Mouse (Mus musculus) heart, embryonic 12.5 days (tissue): ENCODE measurements around the gene Shisa5. TPM values are rescaled to one million over a fixed set of nuclear protein-coding genes. Genes with fewer than 3 reads are reported as not detected.

Source experiments
- ATAC-seq: fragments of 200-750 bp; cut with Nextera tagmentation; 2 replicates; pipeline ENCODE4 v1.8.0; 2017; ENCODE audit warnings: moderate TSS enrichment, moderate library complexity; ENCODE audit not compliant: insufficient number of reproducible peaks, low FRiP score
- H3K27ac ChIP-seq: fragments of 300-500 bp; sonication (generic); 2 replicates; pipeline ENCODE4 v1.5.1; 2016; ENCODE audit warnings: mild to moderate bottlenecking, moderate library complexity; ENCODE audit not compliant: poor library complexity, severe bottlenecking
- H3K27me3 ChIP-seq: fragments of 300-500 bp; sonication (generic); replicated peaks from 2 replicates; pipeline ENCODE4 v1.6.1; 2016; ENCODE audit warnings: mild to moderate bottlenecking, moderate library complexity
- H3K36me3 ChIP-seq: fragments of 300-500 bp; sonication (generic); 2 replicates; pipeline ENCODE4 v1.6.1; 2016; ENCODE audit warnings: mild to moderate bottlenecking, moderate library complexity
- H3K4me1 ChIP-seq: fragments of 300-500 bp; sonication (generic); replicated peaks from 2 replicates; pipeline ENCODE4 v1.6.1; 2016; ENCODE audit warnings: mild to moderate bottlenecking
- H3K4me2 ChIP-seq: fragments of 300-500 bp; sonication (generic); 2 replicates; pipeline ENCODE4 v1.6.1; 2016; ENCODE audit warnings: mild to moderate bottlenecking, moderate library complexity
- H3K4me3 ChIP-seq: fragments of 300-500 bp; sonication (generic); 2 replicates; pipeline ENCODE4 v1.5.1; 2016; ENCODE audit warnings: mild to moderate bottlenecking
- H3K9ac ChIP-seq: fragments of 300-500 bp; sonication (generic); 2 replicates; pipeline ENCODE4 v1.6.1; 2016; ENCODE audit warnings: mild to moderate bottlenecking, moderate library complexity
- H3K9me3 ChIP-seq: fragments of 300-500 bp; sonication (generic); replicated peaks from 2 replicates; pipeline ENCODE4 v1.6.1; 2016; ENCODE audit warnings: mild to moderate bottlenecking, moderate library complexity
- WGBS: fragments of 180-500 bp; shearing (Covaris S2); methylation state at CpG from one replicate; pipeline ENCODE4 v1.1.7; 2016; 5-methylcytosine and 5-hydroxymethylcytosine counted together
- polyA plus RNA-seq: library from polyadenylated mRNA; unstranded; fragments of >200 nt; fragmentation: Nextera tagmentation; extraction: Ambion mirVana; gene quantifications from 2 replicates; pipeline ENCODE4 v1.2.1, GENCODE M21; 2016

Gene Shisa5
- polyA plus RNA-seq, 1 experiment from 2014 or later = 67.5 TPM

DNA sequence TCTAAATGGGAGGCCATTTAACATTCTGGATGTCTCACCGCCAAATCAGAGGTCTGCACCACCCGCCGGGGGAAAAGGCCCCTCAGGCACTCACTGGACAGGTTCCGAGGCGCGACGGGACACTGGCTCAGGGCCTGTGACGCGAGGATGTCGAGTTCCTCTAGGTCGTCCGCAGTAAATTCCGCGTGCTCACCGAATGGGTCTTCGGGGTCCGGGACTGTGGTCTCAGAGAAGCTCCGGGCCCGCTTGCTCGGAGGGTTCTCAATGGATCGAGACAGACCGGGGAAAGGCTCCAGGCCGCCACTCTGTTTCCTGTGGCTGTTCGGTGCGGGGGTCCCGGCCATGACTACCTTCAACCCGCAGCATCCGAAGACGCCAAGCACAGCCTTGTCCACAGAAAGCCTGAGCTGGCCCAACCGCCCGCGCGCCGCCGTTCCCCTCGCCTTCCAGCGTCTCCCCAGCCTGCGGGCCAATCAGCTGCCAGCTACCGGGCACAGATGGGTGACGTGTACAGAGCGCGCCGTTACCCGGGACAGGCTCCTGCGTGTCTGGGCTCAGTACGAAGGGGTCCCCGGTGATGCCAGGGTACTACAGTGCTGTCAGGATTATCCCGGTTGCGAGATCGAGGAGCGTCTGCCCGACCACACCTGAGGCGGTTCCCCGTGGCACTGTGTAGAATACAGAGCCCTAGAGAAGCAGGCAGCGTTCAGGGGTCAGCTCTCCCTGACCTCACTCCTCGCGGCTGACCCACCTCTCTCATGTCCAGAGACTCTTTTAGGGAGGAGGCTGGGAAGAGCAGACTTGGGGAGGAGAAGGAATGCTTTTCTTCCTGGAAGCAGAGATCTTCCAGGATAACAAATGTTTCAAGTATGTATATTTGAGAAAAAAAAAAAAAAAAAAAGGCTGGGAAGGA is 35.6 kb downstream of the Shisa5 start, which contains the start of gene Atrip:
Atrip (minus strand) TSS at position 464 of the 913 bp plus-strand sequence.
- H3K9me3 ChIP-seq = no peaks in the 10 kb centered on the region
- peak within 1 kb of the TSS; percentile 95 for H3K4me2 ChIP-seq
- H3K27ac ChIP-seq = peak within 1 kb of the TSS; percentile 58
- WGBS = under 1% methylated on average over 57 of the region's 57 CpGs
- H3K9ac ChIP-seq = peak within 1 kb of the TSS; percentile 92
- peak; percentile 98 for ATAC-seq
- H3K36me3 ChIP-seq = peaks cover 37% of the 10 kb centered on the region
- peak within 1 kb of the TSS; percentile 84 for H3K4me3 ChIP-seq
- H3K27me3 ChIP-seq = no peaks in the 10 kb centered on the region
- H3K4me1 ChIP-seq = peaks cover 17% of the 10 kb centered on the region

GRCm38 (mm10) chr9:109080516-109080915 is 42.2 kb downstream of the Shisa5 start:
- peaks cover 30% of the 10 kb centered on the region for H3K36me3 ChIP-seq
- no peak overlapping the region for H3K4me3 ChIP-seq
- no peak overlapping the region for H3K27ac ChIP-seq
- WGBS = 91% methylated on average over 3 of the region's 3 CpGs
- no peaks in the 10 kb centered on the region for H3K27me3 ChIP-seq
- H3K4me2 ChIP-seq = no peak overlapping the region
- no peaks in the 10 kb centered on the region for H3K9me3 ChIP-seq
- peaks cover 23% of the 10 kb centered on the region for H3K4me1 ChIP-seq
- no peak for ATAC-seq
- H3K9ac ChIP-seq = no peak overlapping the region

DNA sequence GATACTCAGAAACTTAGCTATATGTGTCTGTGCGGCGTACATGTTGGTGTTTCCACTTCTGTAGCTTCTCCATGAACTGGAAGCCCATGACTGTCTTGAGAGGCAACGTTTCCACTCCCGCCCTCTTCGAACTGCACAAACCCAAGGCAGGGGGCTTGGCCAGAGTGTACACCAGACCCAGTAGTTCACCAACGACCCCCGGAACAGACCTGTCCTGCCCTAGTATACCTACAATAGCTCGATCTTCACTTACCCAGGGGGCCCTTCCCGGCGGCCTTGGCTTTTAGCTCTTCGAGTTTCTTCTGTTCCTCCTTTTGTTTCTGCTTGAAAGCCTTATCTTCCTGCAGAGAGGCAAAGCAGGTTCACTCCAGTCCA is 43.4 kb downstream of the Shisa5 start:
- Histone ChIP-seq H3K27me3 (no peaks in the 10 kb centered on the region), H3K27ac (peak overlapping the region; percentile 71), H3K36me3 (peaks cover 30% of the 10 kb centered on the region), H3K4me3 (peak overlapping the region; percentile 80), H3K9ac (peak overlapping the region; percentile 85), H3K4me1 (peaks cover 23% of the 10 kb centered on the region), H3K9me3 (no peaks in the 10 kb centered on the region), H3K4me2 (peak overlapping the region; percentile 93)
- ATAC-seq = peak; percentile 20; the same call in 1 of the 2 replicates
- 5% methylated on average over 11 of the region's 11 CpGs for WGBS

DNA sequence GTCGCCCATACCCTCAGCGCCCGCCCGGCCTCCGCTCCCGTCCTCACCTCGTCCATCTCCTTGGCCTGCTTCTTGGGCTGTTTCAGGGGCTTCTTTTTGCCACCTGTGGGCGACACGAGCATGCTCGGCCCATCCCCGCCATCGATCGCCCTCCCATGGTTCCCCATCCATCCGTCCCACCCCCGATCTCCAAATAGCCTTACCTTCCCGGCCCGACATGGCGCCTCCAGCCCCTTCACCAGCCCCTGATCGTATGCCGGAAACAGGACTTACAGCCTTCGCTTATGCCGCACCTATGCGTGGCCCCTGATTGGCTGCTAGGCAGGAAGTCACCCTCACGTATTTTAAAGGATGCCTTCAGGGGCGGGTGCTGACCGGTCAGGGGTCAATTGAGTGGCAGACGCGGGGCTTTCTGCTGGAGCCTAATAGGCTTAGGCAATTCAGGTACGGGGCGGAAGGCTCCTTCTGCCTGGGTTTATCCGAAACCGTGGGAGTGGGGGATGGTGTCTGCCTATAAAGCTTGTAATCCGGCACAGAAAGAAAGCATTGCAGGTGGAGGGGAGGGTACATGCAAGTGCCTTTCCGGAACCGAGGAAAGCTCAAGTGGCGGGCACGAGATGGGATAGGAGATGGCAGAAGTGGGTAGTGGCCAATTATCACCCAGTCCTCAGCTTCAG is 43.9 kb downstream of the Shisa5 start, which contains the start of the genes Ccdc51 and Tma7:
Ccdc51 (plus strand) TSS at position 370 of the 677 bp plus-strand sequence.
Tma7 (minus strand) TSS at position 464 of the 677 bp plus-strand sequence.
- Histone ChIP-seq H3K36me3 (peaks cover 30% of the 10 kb centered on the region), H3K27ac (peak within 1 kb of the TSS; percentile 71), H3K4me2 (peak within 1 kb of the TSS; percentile 93), H3K4me3 (peak within 1 kb of the TSS; percentile 80), H3K9me3 (no peaks in the 10 kb centered on the region), H3K27me3 (no peaks in the 10 kb centered on the region), H3K4me1 (peaks cover 28% of the 10 kb centered on the region), H3K9ac (peak within 1 kb of the TSS; percentile 85)
- WGBS = under 1% methylated on average over 37 of the region's 37 CpGs
- peak; percentile 98 for ATAC-seq

DNA sequence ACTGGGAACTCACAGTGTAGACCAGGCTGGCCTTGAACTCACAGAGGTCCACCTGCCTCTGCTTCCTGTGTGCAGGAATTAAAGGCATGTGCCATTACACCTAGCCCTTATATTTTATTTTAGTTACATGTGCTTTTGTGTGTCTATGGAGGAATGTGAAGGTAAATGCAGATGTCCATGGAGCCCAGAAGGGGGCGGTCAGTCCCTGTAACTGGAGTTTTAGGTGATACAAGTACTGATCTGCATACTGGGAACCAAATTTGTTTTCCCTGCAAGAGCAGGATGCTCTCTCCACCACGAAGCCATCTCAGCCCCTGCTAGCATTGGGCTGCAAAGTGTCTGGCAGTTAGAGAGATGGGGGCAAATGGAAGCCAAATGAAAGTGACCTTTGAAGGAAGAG is 46.6 kb downstream of the Shisa5 start:
- ATAC-seq = no peak

DNA sequence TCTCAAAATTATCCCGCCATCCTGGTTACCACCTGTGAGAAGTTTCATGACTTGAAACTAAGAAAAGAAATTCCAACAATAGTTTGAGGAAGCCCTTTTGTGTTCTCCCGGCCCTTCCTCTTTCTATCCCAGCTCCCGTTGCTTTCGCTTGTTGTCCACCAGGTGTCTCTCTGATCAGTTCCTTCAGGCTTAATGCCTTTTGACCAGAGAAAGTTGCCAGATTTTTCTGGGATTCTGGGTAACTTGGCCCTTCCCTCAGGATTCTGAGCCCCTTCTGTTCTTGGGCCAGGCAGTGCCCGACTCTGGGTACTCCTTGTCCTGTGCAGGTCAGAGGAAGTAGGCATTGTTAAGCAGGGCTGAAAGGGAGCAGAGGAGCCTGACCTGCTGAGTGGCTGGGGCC is 49.6 kb downstream of the Shisa5 start:
- Histone ChIP-seq H3K9ac (no peak overlapping the region), H3K36me3 (peaks cover 37% of the 10 kb centered on the region), H3K4me1 (peaks cover 18% of the 10 kb centered on the region), H3K4me3 (no peak overlapping the region), H3K9me3 (no peaks in the 10 kb centered on the region), H3K27ac (no peak overlapping the region), H3K4me2 (no peak overlapping the region), H3K27me3 (no peaks in the 10 kb centered on the region)
- WGBS = 18% methylated on average over 5 of the region's 5 CpGs
- ATAC-seq = no peak

More for the DNA sequence above, 46.6 kb downstream of the Shisa5 start:
- H3K4me1 ChIP-seq = peaks cover 32% of the 10 kb centered on the region
- WGBS = 21% methylated on average over 2 of the region's 2 CpGs
- no peaks in the 10 kb centered on the region for H3K27me3 ChIP-seq
- no peak overlapping the region for H3K9ac ChIP-seq
- no peak overlapping the region for H3K4me2 ChIP-seq
- H3K4me3 ChIP-seq = no peak overlapping the region
- H3K9me3 ChIP-seq = no peaks in the 10 kb centered on the region
- H3K27ac ChIP-seq = no peak overlapping the region
- H3K36me3 ChIP-seq = peaks cover 22% of the 10 kb centered on the region

GRCm38 (mm10) chr9:109090446-109090845 is 52.1 kb downstream of the Shisa5 start:
- peaks cover 30% of the 10 kb centered on the region for H3K4me1 ChIP-seq
- peaks cover 37% of the 10 kb centered on the region for H3K36me3 ChIP-seq
- no peak overlapping the region for H3K27ac ChIP-seq
- H3K4me3 ChIP-seq = no peak overlapping the region
- ATAC-seq = no peak
- no peak overlapping the region for H3K4me2 ChIP-seq
- H3K9me3 ChIP-seq = no peaks in the 10 kb centered on the region
- 83% methylated on average over 15 of the region's 15 CpGs for WGBS
- no peak overlapping the region for H3K9ac ChIP-seq
- H3K27me3 ChIP-seq = no peaks in the 10 kb centered on the region

DNA sequence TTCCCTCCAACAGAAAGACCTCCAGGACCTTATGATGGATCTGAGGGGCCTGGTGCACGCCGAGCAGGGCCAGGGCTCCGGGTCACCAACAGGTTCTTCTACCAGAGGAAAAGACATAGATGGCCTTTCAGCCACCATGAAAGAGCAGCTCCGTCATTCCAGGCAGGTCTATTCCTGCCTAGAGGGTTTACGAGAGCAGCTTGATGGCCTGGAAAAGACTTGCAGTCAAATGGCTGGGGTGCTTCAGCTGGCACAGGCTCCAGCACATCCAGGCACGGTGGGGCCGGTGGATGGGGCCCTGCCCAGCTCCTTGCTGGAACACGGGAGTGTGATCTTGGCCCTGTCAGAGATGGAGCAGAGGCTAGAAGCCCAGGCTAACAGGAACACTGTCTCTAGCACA is 53.4 kb downstream of the Shisa5 start:
- Histone ChIP-seq H3K4me3 (no peak overlapping the region), H3K4me1 (peaks cover 39% of the 10 kb centered on the region), H3K36me3 (peaks cover 37% of the 10 kb centered on the region), H3K9me3 (no peaks in the 10 kb centered on the region), H3K4me2 (no peak overlapping the region), H3K9ac (no peak overlapping the region), H3K27me3 (no peaks in the 10 kb centered on the region), H3K27ac (no peak overlapping the region)
- ATAC-seq = no peak
- WGBS = 87% methylated on average over 8 of the region's 8 CpGs

- H3K9me3 ChIP-seq = no peaks in the 10 kb centered on the region
- no peak overlapping the region for H3K9ac ChIP-seq
- no peaks in the 10 kb centered on the region for H3K27me3 ChIP-seq
- H3K36me3 ChIP-seq = peaks cover 37% of the 10 kb centered on the region
- H3K4me2 ChIP-seq = no peak overlapping the region
- no peak for ATAC-seq
- no peak overlapping the region for H3K27ac ChIP-seq
- peaks cover 40% of the 10 kb centered on the region for H3K4me1 ChIP-seq
- WGBS = 59% methylated on average over 6 of the region's 6 CpGs
- H3K4me3 ChIP-seq = no peak overlapping the region
These were observed 54.4 kb downstream of the Shisa5 start for GRCm38 (mm10) chr9:109092799-109093198.

GRCm38 (mm10) chr9:109093786-109094552 is 55.6 kb downstream of the Shisa5 start:
- peak overlapping the region; percentile 85 for H3K4me3 ChIP-seq
- peak overlapping the region; percentile 83 for H3K4me2 ChIP-seq
- peak overlapping the region; percentile 97 for H3K9ac ChIP-seq
- H3K36me3 ChIP-seq = peaks cover 37% of the 10 kb centered on the region
- ATAC-seq = no peak
- 19% methylated on average over 11 of the region's 11 CpGs for WGBS
- no peaks in the 10 kb centered on the region for H3K27me3 ChIP-seq
- H3K9me3 ChIP-seq = no peaks in the 10 kb centered on the region
- peak overlapping the region; percentile 42 for H3K27ac ChIP-seq
- peaks cover 52% of the 10 kb centered on the region for H3K4me1 ChIP-seq
